Mouse (Mus musculus): ENCODE results near the gene Fam240a. TPM values are rescaled to one million over a fixed set of nuclear protein-coding genes. Genes with fewer than 3 reads are reported as not detected.

Gene Fam240a
- polyA plus RNA-seq, 1 experiment from 2014 or later, result not detected

DNA sequence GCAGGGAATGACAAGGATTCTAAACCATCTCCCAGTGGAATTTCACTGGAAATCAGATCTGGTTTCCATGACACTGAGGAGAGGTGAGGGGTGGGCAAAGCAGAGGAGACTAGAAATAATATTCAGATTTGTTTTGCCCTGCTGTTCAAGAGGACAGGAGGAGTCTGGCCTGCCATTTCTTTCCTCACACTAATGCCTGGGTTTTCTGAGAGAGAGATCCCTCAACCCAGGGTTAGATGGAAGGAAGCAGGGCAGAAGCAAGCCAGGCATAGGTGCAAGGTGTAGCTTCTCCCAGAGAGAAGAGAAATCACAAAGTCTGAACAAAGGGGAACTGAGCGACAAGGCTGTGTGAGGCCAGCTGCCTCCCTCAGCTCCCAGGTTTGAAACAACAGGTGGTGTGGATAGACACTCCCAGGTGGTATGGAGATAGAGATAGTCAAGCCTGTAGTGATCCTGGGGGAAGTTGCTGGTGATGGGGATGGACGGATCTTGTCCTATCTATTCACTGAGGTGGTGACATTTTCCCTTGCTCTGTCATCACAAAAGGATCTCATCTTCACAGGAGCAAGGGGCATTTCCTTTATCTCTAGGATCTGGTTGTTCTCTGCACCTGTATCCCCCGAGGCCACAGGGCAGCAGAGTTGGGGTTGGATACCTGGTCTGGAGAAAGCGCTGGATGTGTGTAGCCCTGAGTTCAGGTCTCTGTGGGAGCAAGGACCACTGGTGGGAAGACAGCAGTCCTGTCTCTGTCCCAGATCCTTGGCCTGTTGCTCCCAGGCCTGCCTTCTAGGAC lies 8.6 kb downstream of the Fam240a start:
- no peak for DNase-seq (ENCODE audit: low spot score)
- Histone ChIP-seq H3K4me1 (replicated peaks; ENCODE audit: control insufficient read depth, insufficient read depth, low read length) (no peaks in the 10 kb centered on the region), H3K36me3 (ENCODE audit: control insufficient read depth, insufficient read depth, low read length) (no peaks in the 10 kb centered on the region), H3K4me2 (ENCODE audit: low read length) (no peak overlapping the region), H3K4me3 (ENCODE audit: low read depth, low read length) (no peak overlapping the region), H3K9ac (ENCODE audit: low read length) (no peak overlapping the region), H3K27me3 (replicated peaks; ENCODE audit: control insufficient read depth, insufficient read depth, low read length) (no peaks in the 10 kb centered on the region), H3K27ac (ENCODE audit: low read depth) (no peak overlapping the region), H3K9me3 (ENCODE audit: control insufficient read depth, low read length) (no peaks in the 10 kb centered on the region)
- ATAC-seq (replicated peaks; ENCODE audit: low FRiP score, low TSS enrichment, low read depth), result no peak
- 83% methylated on average over 4 of the region's 4 CpGs for WGBS

GRCm38 (mm10) chr9:110907201-110907837 lies 9.3 kb downstream of the Fam240a start:
- no peak for ATAC-seq (replicated peaks; ENCODE audit: low FRiP score, low TSS enrichment, low read depth)
- Histone ChIP-seq H3K4me3 (ENCODE audit: low read depth, low read length) (no peak overlapping the region), H3K36me3 (ENCODE audit: control insufficient read depth, insufficient read depth, low read length) (no peaks in the 10 kb centered on the region), H3K4me1 (replicated peaks; ENCODE audit: control insufficient read depth, insufficient read depth, low read length) (no peaks in the 10 kb centered on the region), H3K27ac (ENCODE audit: low read depth) (no peak overlapping the region), H3K27me3 (replicated peaks; ENCODE audit: control insufficient read depth, insufficient read depth, low read length) (no peaks in the 10 kb centered on the region), H3K4me2 (ENCODE audit: low read length) (no peak overlapping the region), H3K9ac (ENCODE audit: low read length) (no peak overlapping the region), H3K9me3 (ENCODE audit: control insufficient read depth, low read length) (no peaks in the 10 kb centered on the region)
- WGBS, result 91% methylated on average over 11 of the region's 11 CpGs
- DNase-seq (ENCODE audit: low spot score), result no peak

- Histone ChIP-seq H3K36me3 (ENCODE audit: control insufficient read depth, insufficient read depth, low read length) (no peaks in the 10 kb centered on the region), H3K27ac (ENCODE audit: low read depth) (no peak overlapping the region), H3K4me3 (ENCODE audit: low read depth, low read length) (no peak overlapping the region), H3K4me2 (ENCODE audit: low read length) (no peak overlapping the region), H3K4me1 (replicated peaks; ENCODE audit: control insufficient read depth, insufficient read depth, low read length) (no peaks in the 10 kb centered on the region), H3K27me3 (replicated peaks; ENCODE audit: control insufficient read depth, insufficient read depth, low read length) (no peaks in the 10 kb centered on the region), H3K9me3 (ENCODE audit: control insufficient read depth, low read length) (no peaks in the 10 kb centered on the region), H3K9ac (ENCODE audit: low read length) (no peak overlapping the region)
- ATAC-seq (replicated peaks; ENCODE audit: low FRiP score, low TSS enrichment, low read depth), result no peak
- WGBS, result 81% methylated on average over 4 of the region's 4 CpGs
- DNase-seq (ENCODE audit: low spot score), result no peak
Observed at GRCm38 (mm10) chr9:110902271-110902670, 14.4 kb downstream of the Fam240a start.

- Histone ChIP-seq H3K36me3 (ENCODE audit: control insufficient read depth, insufficient read depth, low read length) (no peaks in the 10 kb centered on the region), H3K9me3 (ENCODE audit: control insufficient read depth, low read length) (no peaks in the 10 kb centered on the region), H3K27me3 (replicated peaks; ENCODE audit: control insufficient read depth, insufficient read depth, low read length) (no peaks in the 10 kb centered on the region), H3K4me1 (replicated peaks; ENCODE audit: control insufficient read depth, insufficient read depth, low read length) (no peaks in the 10 kb centered on the region), H3K4me3 (ENCODE audit: low read depth, low read length) (no peak overlapping the region), H3K9ac (ENCODE audit: low read length) (no peak overlapping the region), H3K27ac (ENCODE audit: low read depth) (no peak overlapping the region), H3K4me2 (ENCODE audit: low read length) (no peak overlapping the region)
- WGBS, result 88% methylated on average over 6 of the region's 6 CpGs
- ATAC-seq (replicated peaks; ENCODE audit: low FRiP score, low TSS enrichment, low read depth) (no peak), DNase-seq (ENCODE audit: low spot score) (no peak)
Observed at GRCm38 (mm10) chr9:110901204-110901603, 15.5 kb downstream of the Fam240a start.

GRCm38 (mm10) chr9:110899451-110900008 lies 17.1 kb downstream of the Fam240a start:
- H3K4me1 ChIP-seq (replicated peaks; ENCODE audit: control insufficient read depth, insufficient read depth, low read length), result no peaks in the 10 kb centered on the region
- no peak for ATAC-seq (replicated peaks; ENCODE audit: low FRiP score, low TSS enrichment, low read depth)

DNA sequence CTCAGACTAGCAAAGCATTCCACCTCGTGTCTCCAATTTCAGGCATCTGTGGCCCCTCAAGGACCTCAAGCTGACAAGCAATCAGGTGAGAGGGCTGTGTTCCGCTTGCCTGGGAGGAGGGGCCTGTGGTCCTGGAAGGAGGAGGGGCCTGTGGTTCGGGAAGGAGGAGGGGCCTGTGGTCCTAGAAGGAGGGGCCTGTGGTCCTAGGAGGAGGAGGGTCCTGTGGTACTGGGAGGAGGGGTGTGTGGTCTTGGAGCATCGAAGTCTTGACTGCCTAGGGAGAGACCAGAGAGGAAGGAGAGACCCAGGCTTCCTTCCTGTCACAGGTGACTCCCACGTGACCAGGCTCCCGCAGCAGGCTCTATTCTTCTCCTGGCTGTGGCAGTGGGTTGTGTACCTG lies 20.1 kb downstream of the Fam240a start:
- no peaks in the 10 kb centered on the region for H3K9me3 ChIP-seq (ENCODE audit: control insufficient read depth, low read length)
- ATAC-seq (replicated peaks; ENCODE audit: low FRiP score, low TSS enrichment, low read depth), result 0 out of 2 replicates have a peak, but pooled peaks have one; percentile 12
- DNase-seq (ENCODE audit: low spot score), result no peak
- 5% methylated on average over 6 of the region's 6 CpGs for WGBS
- H3K36me3 ChIP-seq (ENCODE audit: control insufficient read depth, insufficient read depth, low read length), result no peaks in the 10 kb centered on the region
- no peak overlapping the region for H3K4me3 ChIP-seq (ENCODE audit: low read depth, low read length)
- no peaks in the 10 kb centered on the region for H3K27me3 ChIP-seq (replicated peaks; ENCODE audit: control insufficient read depth, insufficient read depth, low read length)
- no peak overlapping the region for H3K4me2 ChIP-seq (ENCODE audit: low read length)
- H3K27ac ChIP-seq (ENCODE audit: low read depth), result no peak overlapping the region
- H3K9ac ChIP-seq (ENCODE audit: low read length), result no peak overlapping the region
- no peaks in the 10 kb centered on the region for H3K4me1 ChIP-seq (replicated peaks; ENCODE audit: control insufficient read depth, insufficient read depth, low read length)

More at GRCm38 (mm10) chr9:110899451-110900008, 17.1 kb downstream of the Fam240a start:
- H3K9ac ChIP-seq (ENCODE audit: low read length), result no peak overlapping the region
- H3K36me3 ChIP-seq (ENCODE audit: control insufficient read depth, insufficient read depth, low read length), result no peaks in the 10 kb centered on the region
- no peak overlapping the region for H3K4me3 ChIP-seq (ENCODE audit: low read depth, low read length)
- no peak for DNase-seq (ENCODE audit: low spot score)
- no peaks in the 10 kb centered on the region for H3K9me3 ChIP-seq (ENCODE audit: control insufficient read depth, low read length)
- no peak overlapping the region for H3K4me2 ChIP-seq (ENCODE audit: low read length)
- WGBS, result 56% methylated on average over 10 of the region's 10 CpGs
- no peak overlapping the region for H3K27ac ChIP-seq (ENCODE audit: low read depth)
- H3K27me3 ChIP-seq (replicated peaks; ENCODE audit: control insufficient read depth, insufficient read depth, low read length), result no peaks in the 10 kb centered on the region

DNA sequence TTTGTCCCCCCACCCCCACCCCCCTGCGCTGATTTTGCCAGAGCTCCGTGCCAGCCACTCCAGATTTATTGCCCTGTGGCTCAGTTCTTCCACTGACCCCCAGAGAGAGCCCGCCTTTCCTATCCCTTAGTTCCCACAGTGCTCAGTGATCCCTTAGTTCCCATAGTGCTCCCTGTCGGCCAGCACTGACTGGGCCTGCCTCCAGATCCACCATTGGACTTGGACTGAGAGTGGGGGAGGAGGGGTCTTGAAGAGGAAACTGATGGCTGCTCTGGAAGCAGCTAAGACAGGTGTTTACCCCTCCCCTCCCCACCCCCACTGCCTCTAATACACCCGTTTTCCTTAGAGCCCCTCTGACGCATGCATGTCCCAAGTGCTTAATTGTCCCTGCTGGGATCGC lies 20.7 kb downstream of the Fam240a start:
- Histone ChIP-seq H3K4me1 (replicated peaks; ENCODE audit: control insufficient read depth, insufficient read depth, low read length) (no peaks in the 10 kb centered on the region), H3K4me3 (ENCODE audit: low read depth, low read length) (no peak overlapping the region), H3K9me3 (ENCODE audit: control insufficient read depth, low read length) (no peaks in the 10 kb centered on the region), H3K9ac (ENCODE audit: low read length) (no peak overlapping the region), H3K27ac (ENCODE audit: low read depth) (no peak overlapping the region), H3K4me2 (ENCODE audit: low read length) (no peak overlapping the region), H3K36me3 (ENCODE audit: control insufficient read depth, insufficient read depth, low read length) (no peaks in the 10 kb centered on the region), H3K27me3 (replicated peaks; ENCODE audit: control insufficient read depth, insufficient read depth, low read length) (no peaks in the 10 kb centered on the region)
- ATAC-seq (replicated peaks; ENCODE audit: low FRiP score, low TSS enrichment, low read depth), result 0 out of 2 replicates have a peak, but pooled peaks have one; percentile 2
- DNase-seq (ENCODE audit: low spot score), result no peak
- whole genome bisulfite sequencing, result 20% methylated on average over 7 of the region's 7 CpGs

DNA sequence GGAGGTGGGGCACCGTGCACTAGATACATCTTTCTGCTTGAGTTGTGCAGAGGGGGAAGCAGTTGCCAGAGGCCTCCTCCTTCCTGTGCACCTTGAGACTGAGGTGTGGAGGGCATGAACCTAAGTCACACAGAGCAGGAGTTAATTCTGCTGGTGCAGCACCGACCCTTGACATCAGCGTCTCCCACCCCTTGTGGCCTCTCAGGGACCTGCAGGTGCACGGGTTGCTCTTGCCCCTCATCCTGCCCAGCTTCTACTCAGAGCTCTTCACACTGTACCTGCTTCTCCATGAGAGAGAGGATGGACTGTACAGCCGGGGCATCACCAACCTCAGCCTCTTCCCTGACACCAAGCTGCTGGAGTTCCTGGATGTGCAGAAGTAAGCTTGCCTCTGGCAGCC lies 21.2 kb downstream of the Fam240a start:
- Histone ChIP-seq H3K36me3 (ENCODE audit: control insufficient read depth, insufficient read depth, low read length) (no peaks in the 10 kb centered on the region), H3K4me2 (ENCODE audit: low read length) (no peak overlapping the region), H3K9ac (ENCODE audit: low read length) (no peak overlapping the region), H3K4me3 (ENCODE audit: low read depth, low read length) (no peak overlapping the region), H3K4me1 (replicated peaks; ENCODE audit: control insufficient read depth, insufficient read depth, low read length) (no peaks in the 10 kb centered on the region), H3K9me3 (ENCODE audit: control insufficient read depth, low read length) (no peaks in the 10 kb centered on the region), H3K27me3 (replicated peaks; ENCODE audit: control insufficient read depth, insufficient read depth, low read length) (no peaks in the 10 kb centered on the region), H3K27ac (ENCODE audit: low read depth) (no peak overlapping the region)
- WGBS, result 52% methylated on average over 5 of the region's 5 CpGs
- ATAC-seq (replicated peaks; ENCODE audit: low FRiP score, low TSS enrichment, low read depth) (no peak), DNase-seq (ENCODE audit: low spot score) (no peak)

Measured in intestine, embryonic 14.5 days (tissue).